Mouse (Mus musculus) embryonic facial prominence, embryonic 12.5 days (tissue): ENCODE data around the gene Gmfb. TPM values are rescaled to one million over a fixed set of nuclear protein-coding genes. Genes with fewer than 3 reads are reported as not detected.

ENCODE experiments used
- ATAC-seq: fragments of 200-750 bp; cut with Nextera tagmentation; 2 replicates; pipeline ENCODE4 v1.8.0; 2017; ENCODE audit not compliant: insufficient number of reproducible peaks, insufficient read depth, low FRiP score, low TSS enrichment
- H3K27ac ChIP-seq: fragments of 300-500 bp; sonication (generic); 2 replicates; pipeline ENCODE4 v1.5.1; 2016; ENCODE audit warnings: mild to moderate bottlenecking
- H3K27me3 ChIP-seq: fragments of 300-500 bp; sonication (generic); 2 replicates; pipeline ENCODE4 v1.6.1; 2016; ENCODE audit warnings: mild to moderate bottlenecking, moderate library complexity
- H3K36me3 ChIP-seq: fragments of 300-500 bp; sonication (generic); 2 replicates; pipeline ENCODE4 v1.6.1; 2016; ENCODE audit warnings: mild to moderate bottlenecking
- H3K4me1 ChIP-seq: fragments of 300-500 bp; sonication (generic); 2 replicates; pipeline ENCODE4 v1.6.1; 2016
- H3K4me2 ChIP-seq: fragments of 300-500 bp; sonication (generic); replicated peaks from 2 replicates; pipeline ENCODE4 v1.6.1; 2016; ENCODE audit warnings: mild to moderate bottlenecking, moderate library complexity
- H3K4me3 ChIP-seq: fragments of 300-500 bp; sonication (generic); 2 replicates; pipeline ENCODE4 v1.5.1; 2016; ENCODE audit warnings: mild to moderate bottlenecking
- H3K9ac ChIP-seq: fragments of 300-500 bp; sonication (generic); 2 replicates; pipeline ENCODE4 v1.6.1; 2016; ENCODE audit warnings: mild to moderate bottlenecking, moderate library complexity
- H3K9me3 ChIP-seq: fragments of 300-500 bp; sonication (generic); 2 replicates; pipeline ENCODE4 v1.6.1; 2016; ENCODE audit warnings: mild to moderate bottlenecking, moderate library complexity
- WGBS: fragments of 180-500 bp; shearing (Covaris S2); methylation state at CpG from one replicate; pipeline ENCODE4 v1.1.7; 2016; 5-methylcytosine and 5-hydroxymethylcytosine counted together
- polyA plus RNA-seq: library from polyadenylated mRNA; unstranded; fragments of >200 nt; fragmentation: Nextera tagmentation; extraction: Ambion mirVana; gene quantifications from 2 replicates; pipeline ENCODE4 v1.2.1, GENCODE M21; 2016

The Gmfb gene
- 83.9 and 85.1 TPM in 2 replicates for polyA plus RNA-seq

DNA sequence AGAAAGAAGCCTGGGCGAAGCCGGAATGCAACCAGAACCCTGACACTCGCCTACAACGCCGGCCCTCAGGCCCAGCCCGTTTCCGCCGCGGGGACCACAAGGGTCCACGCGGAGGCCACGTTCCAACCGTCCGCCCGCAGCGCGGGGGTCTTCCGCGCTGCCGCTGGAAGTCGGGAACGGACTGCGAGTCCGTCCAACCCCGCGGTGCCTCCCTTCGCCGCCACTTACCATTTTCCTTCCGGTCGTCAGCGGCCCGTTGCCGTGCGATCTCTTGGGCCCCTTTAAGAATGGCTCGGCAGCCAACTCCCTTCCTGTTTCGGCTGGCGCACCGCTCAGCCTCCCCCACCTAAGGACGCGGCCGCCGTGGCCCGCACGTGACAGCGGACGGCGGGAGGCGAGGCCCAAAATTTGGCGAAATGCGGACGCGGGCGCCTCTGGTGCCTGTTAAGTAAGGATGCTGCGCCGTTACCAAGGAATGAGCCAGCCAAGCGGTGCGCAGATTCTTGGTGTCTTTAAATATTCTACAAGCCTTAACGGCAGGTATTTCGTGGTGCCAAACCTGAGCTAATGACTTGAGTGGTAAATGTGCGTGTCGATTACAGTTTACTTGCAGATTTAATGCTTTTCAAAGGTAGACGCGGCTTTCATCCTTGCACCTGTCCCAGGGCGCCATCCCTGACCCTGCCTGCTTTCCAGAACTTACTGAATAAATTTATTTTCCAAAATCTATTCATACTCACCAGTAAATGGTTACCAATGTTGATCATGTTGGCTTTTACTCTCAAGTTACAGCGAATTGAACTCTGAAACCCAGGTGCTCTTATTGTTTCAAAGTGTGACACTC, at the start of gene Gmfb:
Gene Gmfb, minus strand, starts transcription at position 370 of the 844 bp plus-strand sequence.
- Histone ChIP-seq H3K4me2 (peak within 1 kb of the TSS; percentile 76), H3K4me3 (peak within 1 kb of the TSS; percentile 79), H3K36me3 (0 out of 2 replicates have a peak, but pooled peaks cover 5% of the 10 kb centered on the region), H3K9ac (peak within 1 kb of the TSS; percentile 77), H3K9me3 (no peaks in the 10 kb centered on the region), H3K27ac (peak within 1 kb of the TSS; percentile 90), H3K27me3 (no peaks in the 10 kb centered on the region), H3K4me1 (peaks cover 9% of the 10 kb centered on the region)
- ATAC-seq = peak; percentile 90
- under 1% methylated on average over 65 of the region's 65 CpGs for whole genome bisulfite sequencing

DNA sequence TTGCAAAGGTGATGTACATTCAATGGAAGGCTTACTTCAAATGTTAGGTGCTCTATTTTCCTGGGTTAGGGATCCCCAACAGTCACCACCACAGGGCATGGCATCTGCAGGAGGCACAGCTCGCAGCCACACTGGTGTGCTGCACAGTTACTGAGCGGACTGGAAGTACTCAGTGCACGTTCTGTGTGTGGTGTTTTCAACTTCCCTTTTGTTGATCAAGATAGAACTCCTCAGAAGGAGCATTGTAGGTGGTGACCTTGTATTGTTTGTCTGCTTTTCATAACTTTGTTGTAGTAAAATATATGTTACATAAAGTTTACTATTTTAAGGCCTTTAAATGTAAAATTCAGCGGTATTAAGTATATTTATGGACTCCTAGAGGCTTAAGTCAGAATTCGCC, 40.9 kb upstream of the Gmfb start:
- H3K4me2 ChIP-seq = no peak overlapping the region
- ATAC-seq = no peak
- H3K27me3 ChIP-seq = no peaks in the 10 kb centered on the region
- H3K36me3 ChIP-seq = 0 out of 2 replicates have a peak, but pooled peaks cover 3% of the 10 kb centered on the region
- WGBS = 90% methylated on average over 5 of the region's 5 CpGs
- no peak overlapping the region for H3K27ac ChIP-seq
- no peak overlapping the region for H3K9ac ChIP-seq
- no peak overlapping the region for H3K4me3 ChIP-seq
- H3K9me3 ChIP-seq = no peaks in the 10 kb centered on the region
- H3K4me1 ChIP-seq = no peaks in the 10 kb centered on the region

DNA sequence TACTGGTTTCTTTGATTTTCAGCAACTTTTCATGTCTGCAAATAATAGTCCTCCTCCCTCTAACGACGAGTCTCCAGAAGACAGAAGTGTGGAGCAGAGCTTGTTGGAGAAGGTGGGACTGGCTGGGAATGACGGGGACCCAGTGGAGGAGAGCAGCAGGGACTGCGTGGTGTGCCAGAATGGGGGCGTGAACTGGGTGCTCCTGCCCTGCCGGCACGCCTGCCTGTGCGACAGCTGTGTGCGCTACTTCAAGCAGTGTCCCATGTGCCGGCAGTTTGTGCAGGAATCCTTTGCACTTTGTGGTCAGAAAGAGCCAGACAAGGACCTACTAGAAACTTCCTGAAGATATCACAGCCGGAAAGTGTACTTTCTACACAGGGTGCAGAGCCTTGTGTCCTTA, 31.6 kb upstream of the Gmfb start:
- Histone ChIP-seq H3K27me3 (no peaks in the 10 kb centered on the region), H3K4me3 (no peak overlapping the region), H3K36me3 (peaks cover 6% of the 10 kb centered on the region; the same call in 1 of the 2 replicates), H3K4me1 (no peaks in the 10 kb centered on the region), H3K27ac (no peak overlapping the region), H3K9ac (no peak overlapping the region), H3K9me3 (no peaks in the 10 kb centered on the region), H3K4me2 (no peak overlapping the region)
- no peak for ATAC-seq
- WGBS = 80% methylated on average over 11 of the region's 11 CpGs

DNA sequence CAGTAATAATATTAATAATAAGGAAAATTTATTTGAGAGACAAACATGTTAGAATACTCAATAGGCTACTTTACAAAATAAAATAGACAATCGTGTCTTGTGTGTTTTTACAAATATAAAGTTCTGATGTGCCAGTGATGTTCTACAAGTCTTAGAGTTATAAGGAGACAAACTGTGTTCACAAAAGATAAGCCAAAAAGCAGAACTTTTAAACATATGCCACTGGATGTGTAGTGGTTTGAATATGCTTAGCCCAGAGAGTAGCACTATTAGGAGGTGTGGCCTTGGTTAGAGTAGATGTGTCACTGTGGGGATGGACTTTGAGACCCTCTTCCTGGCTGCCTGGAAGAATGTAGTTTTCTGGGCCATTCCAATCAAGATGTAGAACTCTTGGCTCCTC, 27.7 kb upstream of the Gmfb start:
- no peak for ATAC-seq
- H3K4me2 ChIP-seq = no peak overlapping the region
- H3K9me3 ChIP-seq = no peaks in the 10 kb centered on the region
- H3K4me1 ChIP-seq = no peaks in the 10 kb centered on the region
- no peak overlapping the region for H3K27ac ChIP-seq
- WGBS = 85% methylated on average over 1 of the region's 1 CpGs
- H3K9ac ChIP-seq = no peak overlapping the region
- peaks cover 9% of the 10 kb centered on the region; the same call in 1 of the 2 replicates for H3K36me3 ChIP-seq
- no peak overlapping the region for H3K4me3 ChIP-seq
- no peaks in the 10 kb centered on the region for H3K27me3 ChIP-seq

DNA sequence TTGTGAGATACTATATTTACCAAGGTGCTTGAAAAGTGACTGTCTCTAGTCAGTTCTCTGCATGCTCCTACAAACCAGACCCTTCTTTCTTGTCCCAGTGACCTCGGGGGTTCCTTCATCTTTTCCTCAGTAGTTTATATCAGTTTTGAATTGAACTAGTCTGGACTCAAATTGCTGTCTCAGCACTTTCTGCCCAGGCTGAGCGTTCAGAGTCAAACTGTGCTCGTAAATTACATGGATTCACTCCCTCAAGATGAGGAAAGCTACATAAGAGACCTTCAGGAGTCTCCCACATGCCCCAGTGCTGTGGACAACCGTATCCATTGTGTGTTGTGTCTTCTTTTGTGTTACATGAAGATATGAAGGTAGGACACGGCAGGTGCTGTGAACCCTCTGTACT, 26.7 kb upstream of the Gmfb start:
- H3K36me3 ChIP-seq = peaks cover 11% of the 10 kb centered on the region; the same call in 1 of the 2 replicates
- no peak overlapping the region for H3K9ac ChIP-seq
- H3K27me3 ChIP-seq = no peaks in the 10 kb centered on the region
- no peaks in the 10 kb centered on the region for H3K9me3 ChIP-seq
- no peak overlapping the region for H3K27ac ChIP-seq
- 82% methylated on average over 5 of the region's 5 CpGs for WGBS
- H3K4me1 ChIP-seq = no peaks in the 10 kb centered on the region
- no peak overlapping the region for H3K4me2 ChIP-seq
- no peak for ATAC-seq
- no peak overlapping the region for H3K4me3 ChIP-seq

DNA sequence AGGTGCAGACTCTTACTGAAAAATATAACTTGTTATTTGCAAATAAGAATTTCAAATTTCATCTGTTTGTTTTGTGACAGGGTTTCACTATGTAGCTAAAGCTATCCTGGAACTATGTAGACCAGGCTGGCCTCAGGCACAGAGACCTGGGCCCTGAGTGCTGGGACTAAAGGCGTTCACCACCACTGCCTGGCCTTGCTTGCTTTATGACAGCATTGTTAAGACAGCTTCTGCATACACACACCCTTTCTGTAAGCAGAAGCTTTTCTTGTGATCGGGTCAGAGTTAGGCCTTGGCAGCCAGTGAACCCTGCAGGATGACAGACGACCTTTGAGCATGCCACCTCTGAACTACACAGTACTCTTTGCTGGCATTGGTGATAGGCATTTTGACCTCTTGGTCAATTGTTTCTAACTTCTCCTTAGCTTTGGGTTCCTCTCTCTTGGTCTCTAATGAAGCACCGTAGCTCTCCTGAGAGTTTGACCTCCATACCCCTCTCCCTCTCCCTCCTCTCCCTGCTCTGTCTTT, 26.1 kb upstream of the Gmfb start:
- whole genome bisulfite sequencing = 79% methylated on average over 4 of the region's 4 CpGs
- ATAC-seq = no peak
- no peaks in the 10 kb centered on the region for H3K9me3 ChIP-seq
- H3K4me1 ChIP-seq = no peaks in the 10 kb centered on the region
- H3K4me3 ChIP-seq = no peak overlapping the region
- peaks cover 11% of the 10 kb centered on the region; the same call in 1 of the 2 replicates for H3K36me3 ChIP-seq
- no peak overlapping the region for H3K9ac ChIP-seq
- no peak overlapping the region for H3K4me2 ChIP-seq
- H3K27ac ChIP-seq = no peak overlapping the region
- H3K27me3 ChIP-seq = no peaks in the 10 kb centered on the region

DNA sequence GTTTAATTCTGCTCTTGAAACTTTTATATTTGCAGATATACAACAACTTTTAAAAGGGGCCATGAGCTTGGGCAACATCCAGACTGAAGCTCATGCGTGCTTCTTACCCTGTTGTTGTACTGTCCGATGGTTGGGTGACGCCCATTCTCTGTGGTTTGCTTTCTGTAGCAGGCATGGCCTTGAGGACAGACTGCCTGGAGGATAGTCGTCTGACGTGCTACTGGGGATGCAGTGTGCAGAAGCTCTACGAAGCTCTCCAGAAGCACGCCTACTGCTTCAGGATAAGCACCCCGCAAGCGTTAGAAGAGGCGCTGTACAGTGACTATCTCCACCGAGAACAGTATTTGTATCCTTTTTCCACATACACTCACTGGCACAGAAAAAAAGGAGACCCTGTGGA, 23.7 kb upstream of the Gmfb start:
- Histone ChIP-seq H3K9me3 (no peaks in the 10 kb centered on the region), H3K9ac (no peak overlapping the region), H3K36me3 (peaks cover 28% of the 10 kb centered on the region), H3K27ac (no peak overlapping the region), H3K4me3 (no peak overlapping the region), H3K4me2 (no peak overlapping the region), H3K27me3 (no peaks in the 10 kb centered on the region), H3K4me1 (no peaks in the 10 kb centered on the region)
- no peak for ATAC-seq
- 93% methylated on average over 11 of the region's 11 CpGs for WGBS

DNA sequence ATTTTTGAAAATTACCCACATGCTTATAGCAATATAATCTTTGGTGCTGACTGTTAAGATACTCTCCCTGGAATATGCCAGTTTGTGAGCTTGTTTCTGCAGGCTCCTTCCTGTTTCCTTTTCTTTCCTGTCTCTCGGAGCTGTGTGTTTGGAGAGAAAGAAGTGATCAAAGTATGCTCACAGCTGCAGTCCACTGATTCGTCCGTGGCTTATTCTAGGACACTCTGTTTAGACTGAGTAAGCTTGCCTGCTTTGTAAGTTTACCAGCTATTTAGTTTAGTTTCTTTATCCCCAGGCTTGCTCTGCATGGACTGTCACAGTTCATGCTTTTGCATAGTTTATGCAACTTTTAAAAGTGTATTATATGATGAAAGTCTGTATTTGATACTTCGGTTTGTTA, 17.3 kb upstream of the Gmfb start:
- no peak overlapping the region for H3K4me2 ChIP-seq
- peaks cover 19% of the 10 kb centered on the region for H3K36me3 ChIP-seq
- H3K9me3 ChIP-seq = no peaks in the 10 kb centered on the region
- H3K9ac ChIP-seq = no peak overlapping the region
- H3K4me1 ChIP-seq = no peaks in the 10 kb centered on the region
- no peaks in the 10 kb centered on the region for H3K27me3 ChIP-seq
- H3K4me3 ChIP-seq = no peak overlapping the region
- H3K27ac ChIP-seq = no peak overlapping the region
- 60% methylated on average over 4 of the region's 4 CpGs for WGBS
- ATAC-seq = no peak

DNA sequence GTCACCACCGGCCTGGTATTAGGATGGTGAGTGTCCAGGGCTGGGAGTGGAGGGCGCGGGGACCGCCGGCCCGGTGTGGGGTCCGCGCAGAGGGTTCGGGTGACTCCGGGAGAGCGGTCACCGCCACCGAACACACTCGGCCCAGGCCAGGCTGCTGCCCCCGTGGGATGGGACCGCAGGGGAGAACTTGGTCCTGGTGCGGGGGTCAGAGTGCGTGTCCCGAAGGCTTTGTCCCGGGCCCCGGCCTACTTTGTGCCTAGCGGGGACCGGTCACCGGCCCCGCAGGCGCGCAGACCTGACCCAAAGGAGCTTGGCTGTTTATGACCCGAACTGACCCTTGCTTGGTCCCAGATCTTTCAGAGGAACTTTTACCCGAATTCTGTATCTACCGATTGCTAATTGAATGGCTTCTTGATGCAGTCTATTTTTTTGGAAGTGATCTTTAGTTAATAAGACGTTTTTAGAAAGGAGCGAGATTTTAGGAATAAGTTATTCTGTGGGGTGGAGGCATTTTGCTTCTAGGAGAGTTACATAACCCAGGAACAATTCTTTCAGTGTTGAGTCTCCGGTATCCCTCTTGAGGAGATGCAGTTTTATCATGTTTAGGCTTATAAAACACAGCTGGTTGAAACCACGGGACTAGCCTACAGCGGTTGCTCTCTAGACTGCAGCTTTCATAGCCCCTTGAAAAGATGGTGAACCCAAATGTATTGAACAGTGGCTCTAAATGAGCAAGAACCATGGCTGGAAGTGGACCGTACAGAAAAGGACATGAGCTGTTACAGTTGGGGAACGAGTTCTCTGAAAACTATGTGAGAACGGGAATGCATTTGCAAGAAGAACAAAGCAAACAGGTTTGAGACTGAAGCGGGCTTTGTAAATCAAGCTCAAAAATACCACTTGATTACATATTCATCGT, 10.6 kb upstream of the Gmfb start:
- H3K4me3 ChIP-seq = peak overlapping the region; percentile 89
- H3K4me1 ChIP-seq = no peaks in the 10 kb centered on the region
- peak overlapping the region; percentile 87 for H3K4me2 ChIP-seq
- no peaks in the 10 kb centered on the region for H3K36me3 ChIP-seq
- no peak for ATAC-seq
- peak overlapping the region; percentile 54; the same call in 1 of the 2 replicates for H3K27ac ChIP-seq
- H3K27me3 ChIP-seq = no peaks in the 10 kb centered on the region
- H3K9ac ChIP-seq = peak overlapping the region; percentile 81
- H3K9me3 ChIP-seq = no peaks in the 10 kb centered on the region
- 7% methylated on average over 40 of the region's 40 CpGs for WGBS

DNA sequence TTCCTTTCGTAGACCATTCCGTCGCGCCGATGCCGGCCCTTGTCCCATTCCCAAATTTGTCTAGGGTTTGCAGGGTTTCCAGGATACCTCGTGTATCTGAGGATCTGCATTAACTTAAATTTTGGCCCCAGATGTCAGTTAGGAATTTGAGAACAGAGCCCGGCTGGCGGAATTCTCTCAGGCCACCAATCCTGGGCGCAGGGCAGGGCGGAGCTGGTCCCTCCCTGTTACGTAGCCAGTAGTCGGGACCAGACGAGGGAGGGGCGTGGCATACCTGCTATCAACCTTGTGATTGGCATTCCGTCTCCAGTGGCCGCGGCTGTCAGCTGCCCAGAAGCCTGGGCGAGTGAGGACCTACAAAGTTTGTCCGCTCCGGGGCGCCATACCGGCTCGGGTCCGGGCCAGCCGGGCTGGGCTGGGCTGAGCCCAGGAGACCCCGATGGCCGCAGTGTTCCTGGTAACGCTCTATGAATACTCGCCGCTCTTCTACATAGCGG, 9.8 kb upstream of the Gmfb start, which contains the start of gene Cgrrf1:
Gene Cgrrf1, plus strand, starts transcription at position 289 of the 497 bp plus-strand sequence.
- Histone ChIP-seq H3K27ac (peak within 1 kb of the TSS; percentile 54; the same call in 1 of the 2 replicates), H3K9ac (peak within 1 kb of the TSS; percentile 81), H3K27me3 (no peaks in the 10 kb centered on the region), H3K4me2 (peak within 1 kb of the TSS; percentile 87), H3K9me3 (no peaks in the 10 kb centered on the region), H3K36me3 (no peaks in the 10 kb centered on the region), H3K4me1 (no peaks in the 10 kb centered on the region), H3K4me3 (peak within 1 kb of the TSS; percentile 89)
- peak; percentile 96 for ATAC-seq
- WGBS = 1% methylated on average over 32 of the region's 32 CpGs

DNA sequence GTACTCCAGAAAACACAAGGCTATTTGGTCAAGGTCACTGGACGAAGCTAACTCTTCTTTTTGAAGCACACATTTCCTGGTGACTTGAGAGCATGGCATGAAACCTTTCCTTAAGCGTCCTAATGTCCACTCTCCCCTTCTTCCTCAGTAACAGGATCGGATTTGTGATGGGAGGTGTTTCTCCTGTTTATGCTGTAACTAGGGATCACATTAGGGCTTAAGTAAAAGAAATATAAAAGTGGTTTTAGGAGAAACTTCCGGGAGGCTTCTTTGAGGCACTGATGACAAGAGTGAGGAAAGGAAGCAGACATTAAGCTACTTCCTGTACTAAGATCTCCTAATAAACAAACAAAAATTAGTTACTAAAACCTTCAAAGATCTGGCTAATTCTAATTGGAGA, 9.3 kb upstream of the Gmfb start:
- H3K27me3 ChIP-seq = no peaks in the 10 kb centered on the region
- peak overlapping the region; percentile 89 for H3K4me3 ChIP-seq
- no peaks in the 10 kb centered on the region for H3K4me1 ChIP-seq
- peak overlapping the region; percentile 87 for H3K4me2 ChIP-seq
- 4% methylated on average over 4 of the region's 4 CpGs for WGBS
- no peak overlapping the region for H3K27ac ChIP-seq
- H3K9ac ChIP-seq = peak overlapping the region; percentile 81
- no peaks in the 10 kb centered on the region for H3K36me3 ChIP-seq
- ATAC-seq = no peak
- H3K9me3 ChIP-seq = no peaks in the 10 kb centered on the region
